Mouse (Mus musculus) myocyte (in vitro differentiated cells): ENCODE data around the gene Usf3. TPM values are rescaled to one million over a fixed set of nuclear protein-coding genes. Genes with fewer than 3 reads are reported as not detected.

Experiments used
- H3K27me3 ChIP-seq: one replicate; pipeline ENCODE4 v1.6.1; 2011; ENCODE audit not compliant: control insufficient read depth, insufficient read depth, insufficient read length
- H3K36me3 ChIP-seq: one replicate; pipeline ENCODE4 v1.6.1; 2011; ENCODE audit not compliant: control insufficient read depth, insufficient read depth
- H3K4me2 ChIP-seq: one replicate; pipeline ENCODE4 v1.6.1; 2011; ENCODE audit warnings: low read depth, control low read depth
- H3K4me3 ChIP-seq: one replicate; pipeline ENCODE4 v1.5.1; 2011; ENCODE audit warnings: mild to moderate bottlenecking, control low read depth, moderate library complexity
- H3K79me2 ChIP-seq: one replicate; pipeline ENCODE4 v1.6.1; 2011; ENCODE audit not compliant: control insufficient read depth, insufficient read depth
- H3ac ChIP-seq: one replicate; pipeline ENCODE4 v1.6.1; 2011; ENCODE audit not compliant: control insufficient read depth, insufficient read length
- CEBPB ChIP-seq: IDR thresholded peaks from 2 replicates; pipeline ENCODE4 v1.6.1; 2011; ENCODE audit warnings: mild to moderate bottlenecking, moderate library complexity; ENCODE audit not compliant: poor library complexity, insufficient read depth, severe bottlenecking
- E2F4 ChIP-seq: IDR thresholded peaks from one replicate; pipeline ENCODE4 v1.6.1; 2011; ENCODE audit warnings: mild to moderate bottlenecking, control low read depth, moderate library complexity; ENCODE audit not compliant: insufficient read depth
- MAX ChIP-seq: IDR thresholded peaks from one replicate; pipeline ENCODE4 v1.6.1; 2011; ENCODE audit warnings: low read depth, mild to moderate bottlenecking, control low read depth
- MYOD1 ChIP-seq, 3 experiments: IDR thresholded peaks; one replicate each; pipeline ENCODE4 v1.6.1; 2011; ENCODE audit warnings: control low read depth in 2 of 3, low read depth in 2 of 3, mild to moderate bottlenecking in 2 of 3, moderate library complexity in 1 of 3; ENCODE audit not compliant: insufficient read length in 2 of 3, control insufficient read depth in 1 of 3
- MYOG ChIP-seq, 3 experiments: IDR thresholded peaks; one replicate each; pipeline ENCODE4 v1.6.1; 2011; ENCODE audit warnings: control low read depth in 2 of 3, low read depth in 2 of 3, mild to moderate bottlenecking in 2 of 3; ENCODE audit not compliant: insufficient read length in 2 of 3, control insufficient read depth in 1 of 3, insufficient read depth in 1 of 3
- POLR2A ChIP-seq: IDR thresholded peaks from one replicate; pipeline ENCODE4 v1.6.1; 2011; ENCODE audit warnings: low read depth, mild to moderate bottlenecking, control low read depth, moderate library complexity; ENCODE audit not compliant: insufficient read length
- POLR2AphosphoS2 ChIP-seq: IDR thresholded peaks from one replicate; pipeline ENCODE4 v1.6.1; 2011; ENCODE audit warnings: low read depth, control low read depth; ENCODE audit not compliant: insufficient read length
- REST ChIP-seq: IDR thresholded peaks from one replicate; pipeline ENCODE4 v1.6.1; 2011; ENCODE audit warnings: mild to moderate bottlenecking, control low read depth, moderate library complexity; ENCODE audit not compliant: insufficient read depth, insufficient read length
- SRF ChIP-seq: IDR thresholded peaks from one replicate; pipeline ENCODE4 v1.6.1; 2011; ENCODE audit warnings: low read depth; ENCODE audit not compliant: control insufficient read depth, insufficient read length
- TCF12 ChIP-seq: IDR thresholded peaks from one replicate; pipeline ENCODE4 v1.6.1; 2011; ENCODE audit warnings: mild to moderate bottlenecking, control low read depth; ENCODE audit not compliant: poor library complexity, insufficient read depth, severe bottlenecking
- TCF3 ChIP-seq: IDR thresholded peaks from one replicate; pipeline ENCODE4 v1.6.1; 2011; ENCODE audit warnings: low read depth, control low read depth; ENCODE audit not compliant: insufficient read length
- USF1 ChIP-seq: IDR thresholded peaks from one replicate; pipeline ENCODE4 v1.6.1; 2011; ENCODE audit warnings: low read depth, mild to moderate bottlenecking, control low read depth, moderate library complexity
- polyA plus RNA-seq: library from polyadenylated mRNA; unstranded; fragments of >200 nt; fragmentation: generic; extraction: Trizol; gene quantifications from one replicate; pipeline ENCODE4 v1.2.1, GENCODE M21; 2012; ENCODE audit warnings: missing spikeins

Usf3 gene
- polyA plus RNA-seq, 1 experiment, result 3.5 TPM

GRCm38 (mm10) chr16:44211054-44211414 is 38.0 kb downstream of the Usf3 start:
- Histone ChIP-seq H3K4me2 (no peak overlapping the region), H3K4me3 (no peak overlapping the region), H3K27me3 (no peaks in the 10 kb centered on the region), H3K79me2 (no peaks in the 10 kb centered on the region), H3K36me3 (peaks cover 20% of the 10 kb centered on the region), H3ac (no peak overlapping the region)
- TF ChIP-seq MYOG (IDR thresholded peaks at IDR 0.05; ENCODE audit: control insufficient read depth in 1 of 3, insufficient read depth in 1 of 3, insufficient read length in 2 of 3, low read depth in 2 of 3) (no peak), TCF3 (no peak), SRF (no peak), POLR2A (no peak)

GRCm38 (mm10) chr16:44212703-44213102 is 39.7 kb downstream of the Usf3 start:
- peaks cover 24% of the 10 kb centered on the region for H3K36me3 ChIP-seq
- H3K4me2 ChIP-seq, result no peak overlapping the region
- no peaks in the 10 kb centered on the region for H3K27me3 ChIP-seq
- no peak overlapping the region for H3K4me3 ChIP-seq
- no peak for TF ChIP-seq MYOG (IDR thresholded peaks at IDR 0.05; ENCODE audit: control insufficient read depth in 1 of 3, insufficient read depth in 1 of 3, insufficient read length in 2 of 3, low read depth in 2 of 3)
- TF ChIP-seq MYOD1 (IDR thresholded peaks at IDR 0.05; ENCODE audit: control insufficient read depth in 1 of 3, insufficient read length in 2 of 3, low read depth in 2 of 3), result no peak
- no peak for TF ChIP-seq USF1
- no peak for TF ChIP-seq SRF
- no peak for TF ChIP-seq E2F4
- no peak for TF ChIP-seq POLR2AphosphoS2
- TF ChIP-seq REST, result no peak
- no peak for TF ChIP-seq CEBPB
- no peak for TF ChIP-seq TCF3
- TF ChIP-seq POLR2A, result no peak
- TF ChIP-seq TCF12, result no peak
- no peak for TF ChIP-seq MAX
- H3ac ChIP-seq, result no peak overlapping the region
- H3K79me2 ChIP-seq, result no peaks in the 10 kb centered on the region

- TF ChIP-seq SRF, result no peak
- TF ChIP-seq MYOD1 (IDR thresholded peaks at IDR 0.05; ENCODE audit: control insufficient read depth in 1 of 3, insufficient read length in 2 of 3, low read depth in 2 of 3), result peak in 1 of 3 experiments; percentile 58
- H3K79me2 ChIP-seq, result no peaks in the 10 kb centered on the region
- no peak overlapping the region for H3ac ChIP-seq
- H3K36me3 ChIP-seq, result peaks cover 16% of the 10 kb centered on the region
- no peaks in the 10 kb centered on the region for H3K27me3 ChIP-seq
- H3K4me2 ChIP-seq, result no peak overlapping the region
- no peak overlapping the region for H3K4me3 ChIP-seq
Measured at GRCm38 (mm10) chr16:44215513-44215912, 42.5 kb downstream of the Usf3 start.

DNA sequence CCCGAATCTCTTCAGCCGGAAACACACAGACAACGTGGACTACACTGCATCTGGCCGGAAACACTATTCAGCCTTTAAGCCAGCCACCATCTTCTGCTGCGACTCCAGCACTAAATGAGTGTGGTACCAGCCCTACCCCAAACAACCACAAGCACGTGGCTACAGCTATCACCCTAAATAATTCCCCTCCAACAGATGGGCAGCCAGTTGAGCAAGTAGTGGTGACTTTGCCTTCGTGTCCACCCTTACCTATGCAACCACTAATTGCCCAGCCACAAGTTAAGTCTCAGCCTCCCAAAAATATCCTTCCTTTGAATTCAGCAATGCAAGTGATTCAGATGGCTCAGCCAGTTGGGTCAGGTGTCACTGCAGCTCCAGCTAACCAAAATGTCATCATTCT is 43.4 kb downstream of the Usf3 start:
- Histone ChIP-seq H3K4me3 (no peak overlapping the region), H3ac (no peak overlapping the region), H3K36me3 (peaks cover 16% of the 10 kb centered on the region), H3K27me3 (no peaks in the 10 kb centered on the region), H3K4me2 (peak overlapping the region; percentile 24), H3K79me2 (no peaks in the 10 kb centered on the region)
- TF ChIP-seq TCF3 (no peak), MYOD1 (IDR thresholded peaks at IDR 0.05; ENCODE audit: control insufficient read depth in 1 of 3, insufficient read length in 2 of 3, low read depth in 2 of 3) (peak in 1 of 3 experiments; percentile 54), POLR2AphosphoS2 (no peak), POLR2A (no peak), CEBPB (no peak), MAX (no peak), MYOG (IDR thresholded peaks at IDR 0.05; ENCODE audit: control insufficient read depth in 1 of 3, insufficient read depth in 1 of 3, insufficient read length in 2 of 3, low read depth in 2 of 3) (peak in 1 of 3 experiments; percentile 8), SRF (no peak), E2F4 (no peak), USF1 (no peak), REST (no peak)

GRCm38 (mm10) chr16:44221463-44221862 is 48.4 kb downstream of the Usf3 start:
- Histone ChIP-seq H3ac (no peak overlapping the region), H3K36me3 (peaks cover 4% of the 10 kb centered on the region), H3K27me3 (no peaks in the 10 kb centered on the region), H3K4me2 (no peak overlapping the region), H3K4me3 (no peak overlapping the region), H3K79me2 (no peaks in the 10 kb centered on the region)
- TF ChIP-seq TCF3, result no peak
- no peak for TF ChIP-seq REST
- no peak for TF ChIP-seq SRF
